Mouse (Mus musculus) heart, embryonic 10.5 days (tissue): ENCODE measurements around the gene Fa2h. TPM values are rescaled to one million over a fixed set of nuclear protein-coding genes. Genes with fewer than 3 reads are reported as not detected.

Experiments used
- DNase-seq: peaks from one replicate; pipeline ENCODE4 v3.0.0-alpha.2; 2017; ENCODE audit warnings: low spot score
- H3K27ac ChIP-seq: fragments of 300-500 bp; sonication (generic); 2 replicates; pipeline ENCODE4 v1.5.1; 2016; ENCODE audit warnings: mild to moderate bottlenecking
- H3K27me3 ChIP-seq: fragments of 300-500 bp; sonication (generic); 2 replicates; pipeline ENCODE4 v1.6.1; 2016; ENCODE audit warnings: mild to moderate bottlenecking; ENCODE audit not compliant: poor library complexity, insufficient read depth, severe bottlenecking
- H3K36me3 ChIP-seq: fragments of 300-500 bp; sonication (generic); 2 replicates; pipeline ENCODE4 v1.6.1; 2016; ENCODE audit warnings: mild to moderate bottlenecking, moderate library complexity
- H3K4me1 ChIP-seq: fragments of 300-500 bp; sonication (generic); 2 replicates; pipeline ENCODE4 v1.6.1; 2016; ENCODE audit warnings: mild to moderate bottlenecking
- H3K4me3 ChIP-seq: fragments of 300-500 bp; sonication (generic); 2 replicates; pipeline ENCODE4 v1.5.1; 2016; ENCODE audit warnings: mild to moderate bottlenecking, moderate library complexity
- H3K9me3 ChIP-seq: fragments of 300-500 bp; sonication (generic); 2 replicates; pipeline ENCODE4 v1.6.1; 2016; ENCODE audit warnings: mild to moderate bottlenecking, moderate library complexity
- WGBS: fragments of 180-500 bp; shearing (Covaris S2); methylation state at CpG from one replicate; pipeline ENCODE4 v1.1.7; 2016; 5-methylcytosine and 5-hydroxymethylcytosine counted together
- polyA plus RNA-seq: library from polyadenylated mRNA; unstranded; fragments of >200 nt; fragmentation: Nextera tagmentation; extraction: Ambion mirVana; gene quantifications from 2 replicates; pipeline ENCODE4 v1.2.1, GENCODE M21; 2016

Fa2h gene
- polyA plus RNA-seq, 1 experiment from 2014 or later: not detected

DNA sequence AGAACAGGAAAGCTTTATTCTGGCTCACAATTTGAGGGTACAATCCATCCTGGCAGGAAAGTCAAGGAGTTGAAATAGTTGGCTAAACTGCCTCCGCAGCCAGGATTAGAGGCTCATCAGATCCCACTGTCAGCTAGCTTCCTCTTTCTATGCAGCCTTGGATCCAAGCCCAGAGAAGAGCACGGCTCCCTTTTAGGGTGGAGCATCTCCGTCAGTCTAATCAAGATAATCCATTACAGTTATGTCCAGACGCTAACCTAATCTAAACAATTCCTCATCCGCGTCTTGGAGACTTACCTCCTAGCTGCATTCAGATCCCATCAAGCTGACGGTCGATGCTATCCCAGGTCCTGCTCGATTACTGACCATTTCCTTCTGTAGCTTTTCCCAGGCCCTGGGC, 7.7 kb downstream of the Fa2h start:
- Histone ChIP-seq H3K36me3 (no peaks in the 10 kb centered on the region), H3K9me3 (no peaks in the 10 kb centered on the region), H3K27ac (no peak overlapping the region), H3K27me3 (peaks cover 33% of the 10 kb centered on the region), H3K4me1 (no peaks in the 10 kb centered on the region), H3K4me3 (no peak overlapping the region)
- 61% methylated on average over 9 of the region's 9 CpGs for WGBS
- DNase-seq: no peak

DNA sequence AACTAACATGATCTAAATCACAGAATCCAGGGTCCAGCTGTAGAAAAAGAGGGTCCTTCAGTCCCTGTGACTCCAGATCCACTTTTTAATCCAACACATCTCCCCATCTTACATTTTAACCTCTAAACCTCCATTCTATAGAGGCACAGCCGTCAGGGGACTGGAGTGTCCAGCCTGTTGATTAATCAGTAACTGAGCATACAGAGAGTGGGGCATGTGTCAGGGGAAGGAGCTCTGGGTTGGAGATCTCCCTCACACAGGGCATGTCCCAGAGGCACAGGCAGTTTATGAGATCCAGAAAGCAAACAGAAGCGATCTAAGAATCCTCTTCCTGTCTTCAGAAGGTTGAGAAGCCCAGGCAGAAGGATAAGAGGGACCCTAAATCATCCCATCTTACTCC, 9.0 kb downstream of the Fa2h start:
- H3K4me3 ChIP-seq: no peak overlapping the region
- WGBS: 46% methylated on average over 2 of the region's 2 CpGs
- H3K27ac ChIP-seq: no peak overlapping the region
- H3K9me3 ChIP-seq: no peaks in the 10 kb centered on the region
- DNase-seq: no peak
- no peaks in the 10 kb centered on the region for H3K4me1 ChIP-seq
- no peaks in the 10 kb centered on the region for H3K36me3 ChIP-seq
- peaks cover 25% of the 10 kb centered on the region; the same call in 1 of the 2 replicates for H3K27me3 ChIP-seq

DNA sequence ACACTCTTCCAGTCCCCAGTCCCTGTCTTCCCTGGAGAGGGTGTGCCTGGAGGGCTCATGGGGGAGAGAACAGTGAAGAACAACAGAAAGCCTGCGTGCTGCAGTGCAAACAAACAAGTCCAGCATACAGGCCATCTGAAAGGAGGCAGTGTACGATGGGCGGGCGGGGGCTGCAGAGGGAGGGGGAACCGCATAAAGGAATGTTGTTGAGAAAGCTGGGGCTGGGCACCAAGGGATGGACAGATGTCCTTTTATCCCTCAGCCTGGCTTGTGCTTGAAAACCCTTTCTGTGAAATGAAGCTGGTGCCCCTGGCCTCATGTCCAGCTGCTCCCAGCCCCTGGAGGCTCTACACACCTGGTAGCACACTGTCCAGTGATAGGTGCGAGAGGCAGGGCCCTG, 18.4 kb downstream of the Fa2h start:
- WGBS: 61% methylated on average over 6 of the region's 6 CpGs
- Histone ChIP-seq H3K4me1 (0 out of 2 replicates have a peak, but pooled peaks cover 5% of the 10 kb centered on the region), H3K36me3 (no peaks in the 10 kb centered on the region), H3K4me3 (no peak overlapping the region), H3K27me3 (0 out of 2 replicates have a peak, but pooled peaks cover under 1% of the 10 kb centered on the region), H3K27ac (no peak overlapping the region), H3K9me3 (no peaks in the 10 kb centered on the region)
- no peak for DNase-seq

DNA sequence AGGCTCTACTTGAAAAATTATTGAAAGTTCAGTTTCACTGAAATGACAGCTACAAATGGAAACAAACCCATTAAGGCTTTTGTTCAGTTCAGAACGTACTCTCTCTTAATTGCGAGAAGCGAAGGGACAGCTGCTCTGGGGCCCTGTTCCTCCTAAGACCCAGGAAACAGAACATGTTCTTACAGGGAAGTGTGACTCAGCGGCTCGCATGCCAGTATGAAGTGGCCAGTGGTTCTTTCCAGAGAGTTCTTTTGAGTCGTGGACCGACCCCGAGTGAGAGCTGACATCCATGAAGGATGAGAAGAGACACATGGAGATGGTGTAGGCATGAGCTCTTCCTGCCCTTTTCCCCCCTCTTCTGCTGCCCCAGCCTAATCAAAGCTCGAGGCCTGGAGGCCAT, 23.9 kb downstream of the Fa2h start:
- no peak for DNase-seq
- WGBS: 72% methylated on average over 9 of the region's 9 CpGs
- Histone ChIP-seq H3K27me3 (peaks cover 14% of the 10 kb centered on the region), H3K9me3 (no peaks in the 10 kb centered on the region), H3K4me3 (no peak overlapping the region), H3K36me3 (no peaks in the 10 kb centered on the region), H3K27ac (no peak overlapping the region), H3K4me1 (0 out of 2 replicates have a peak, but pooled peaks cover 4% of the 10 kb centered on the region)

DNA sequence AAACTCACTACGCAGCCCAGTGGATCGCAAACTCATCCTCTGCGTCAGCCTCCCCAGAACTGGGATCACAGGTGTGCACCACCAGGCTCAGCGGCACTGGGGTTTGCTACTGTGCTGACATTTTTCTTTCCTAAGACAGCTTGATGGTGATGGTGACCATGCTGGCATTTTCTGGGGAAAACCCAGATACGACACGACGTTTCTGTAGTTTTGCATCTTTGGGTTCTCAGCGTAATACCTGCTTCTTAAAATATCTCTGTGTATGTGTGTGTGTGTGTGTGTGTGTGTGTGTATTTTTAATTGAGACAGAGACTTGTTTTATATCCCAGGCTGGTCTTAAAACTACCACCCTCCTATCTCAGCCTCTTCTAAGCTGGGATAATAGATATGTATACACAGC, 26.3 kb downstream of the Fa2h start:
- H3K27ac ChIP-seq: peak overlapping the region; percentile 5; the same call in 1 of the 2 replicates
- peak overlapping the region; percentile 25; the same call in 1 of the 2 replicates for H3K4me3 ChIP-seq
- WGBS: 73% methylated on average over 8 of the region's 8 CpGs

DNA sequence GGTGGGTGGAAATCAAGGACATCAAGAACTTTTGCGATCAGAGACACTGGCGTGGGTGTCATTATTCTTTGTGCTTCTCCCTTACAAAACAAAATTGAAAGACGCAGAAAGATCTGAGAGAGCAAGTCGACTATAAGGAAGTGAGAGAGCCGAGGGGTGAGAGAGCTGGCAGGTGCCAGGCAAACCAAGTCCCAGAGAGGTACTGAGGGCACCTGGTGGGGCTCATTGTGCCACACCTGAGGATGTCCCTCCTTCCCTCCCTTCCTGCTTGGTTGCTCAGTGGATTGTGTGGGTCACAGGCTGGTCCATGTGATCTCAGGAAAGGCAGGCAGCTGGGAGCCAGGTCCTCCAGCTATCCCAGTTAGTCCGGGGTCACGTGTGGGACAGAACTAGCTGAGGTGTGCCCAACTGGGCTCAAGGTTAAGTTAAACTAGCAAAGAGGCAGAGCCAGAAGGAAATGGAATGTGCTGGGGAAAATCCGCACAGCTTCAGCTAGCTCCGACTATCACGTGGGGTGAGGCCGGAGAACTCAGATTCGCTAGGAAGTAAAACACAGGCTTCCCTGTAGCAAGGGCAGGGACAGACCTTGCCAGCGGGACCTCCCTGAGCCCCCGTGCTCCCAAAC, 26.9 kb downstream of the Fa2h start:
- no peak for DNase-seq
- Histone ChIP-seq H3K4me3 (peak overlapping the region; percentile 25; the same call in 1 of the 2 replicates), H3K9me3 (no peaks in the 10 kb centered on the region), H3K36me3 (no peaks in the 10 kb centered on the region), H3K4me1 (0 out of 2 replicates have a peak, but pooled peaks cover 4% of the 10 kb centered on the region), H3K27me3 (peaks cover 21% of the 10 kb centered on the region), H3K27ac (peak overlapping the region; percentile 5; the same call in 1 of the 2 replicates)
- 41% methylated on average over 14 of the region's 14 CpGs for WGBS

More for the DNA sequence above, 26.3 kb downstream of the Fa2h start:
- Histone ChIP-seq H3K9me3 (no peaks in the 10 kb centered on the region), H3K27me3 (peaks cover 21% of the 10 kb centered on the region), H3K36me3 (no peaks in the 10 kb centered on the region), H3K4me1 (0 out of 2 replicates have a peak, but pooled peaks cover 4% of the 10 kb centered on the region)
- no peak for DNase-seq

DNA sequence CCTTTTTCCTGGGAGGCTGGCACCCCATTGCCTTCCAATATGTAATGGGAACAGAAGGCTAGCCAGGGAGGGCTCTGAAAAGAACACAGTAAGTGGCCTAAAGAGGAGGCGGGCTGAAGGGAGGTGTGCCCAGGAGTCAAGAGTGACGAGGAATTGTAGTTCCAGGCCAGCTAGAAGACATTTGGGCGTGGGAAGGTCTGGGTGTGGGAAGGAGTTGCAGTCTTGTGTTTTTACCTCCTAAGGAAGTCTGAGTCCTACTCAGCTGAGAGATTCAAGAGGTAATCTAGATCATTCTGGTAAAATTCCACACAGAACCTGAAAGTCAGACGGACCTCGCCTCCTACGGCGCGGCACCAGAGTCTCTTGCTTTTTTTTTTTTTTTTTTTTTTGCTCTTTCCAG, 30.1 kb downstream of the Fa2h start:
- no peak for DNase-seq
- Histone ChIP-seq H3K4me1 (peaks cover 11% of the 10 kb centered on the region), H3K27me3 (peaks cover 35% of the 10 kb centered on the region), H3K27ac (no peak overlapping the region), H3K4me3 (no peak overlapping the region), H3K9me3 (no peaks in the 10 kb centered on the region), H3K36me3 (no peaks in the 10 kb centered on the region)
- 74% methylated on average over 8 of the region's 8 CpGs for WGBS

DNA sequence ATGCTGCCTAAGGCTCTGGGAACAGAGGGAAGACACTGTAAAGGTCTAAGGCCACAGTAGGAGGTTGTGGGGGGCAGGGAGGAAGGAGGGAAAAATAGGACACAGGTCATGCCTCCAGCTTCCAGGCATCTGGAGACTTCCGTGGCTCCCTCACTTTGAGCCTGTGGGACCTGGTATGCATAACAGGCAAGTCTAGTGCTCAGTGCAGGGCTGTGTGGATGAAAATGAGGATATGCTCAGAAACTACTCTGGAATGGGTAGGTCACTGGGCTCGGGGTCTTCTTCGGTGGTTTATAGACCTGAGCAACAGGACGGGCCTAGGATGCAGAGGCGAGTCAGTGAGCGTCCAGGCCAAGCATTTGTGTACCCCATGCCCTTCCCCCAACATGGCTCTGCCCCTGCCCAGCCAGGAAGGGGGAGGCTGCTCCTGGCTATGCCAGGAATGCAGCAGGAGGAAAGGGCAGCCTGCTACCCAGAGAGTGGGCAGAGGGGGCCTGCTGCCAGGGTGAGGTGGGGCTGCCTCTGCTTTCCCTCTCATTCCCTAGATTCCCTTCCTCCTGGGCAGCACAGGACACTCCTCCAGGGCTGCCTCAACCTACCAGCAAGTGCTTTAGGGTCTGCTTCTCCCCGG, 32.9 kb downstream of the Fa2h start:
- DNase-seq: no peak
- peaks cover 7% of the 10 kb centered on the region for H3K4me1 ChIP-seq
- H3K27me3 ChIP-seq: peaks cover 25% of the 10 kb centered on the region
- no peaks in the 10 kb centered on the region for H3K36me3 ChIP-seq
- no peaks in the 10 kb centered on the region for H3K9me3 ChIP-seq
- 51% methylated on average over 7 of the region's 7 CpGs for WGBS
- no peak overlapping the region for H3K27ac ChIP-seq
- H3K4me3 ChIP-seq: no peak overlapping the region

DNA sequence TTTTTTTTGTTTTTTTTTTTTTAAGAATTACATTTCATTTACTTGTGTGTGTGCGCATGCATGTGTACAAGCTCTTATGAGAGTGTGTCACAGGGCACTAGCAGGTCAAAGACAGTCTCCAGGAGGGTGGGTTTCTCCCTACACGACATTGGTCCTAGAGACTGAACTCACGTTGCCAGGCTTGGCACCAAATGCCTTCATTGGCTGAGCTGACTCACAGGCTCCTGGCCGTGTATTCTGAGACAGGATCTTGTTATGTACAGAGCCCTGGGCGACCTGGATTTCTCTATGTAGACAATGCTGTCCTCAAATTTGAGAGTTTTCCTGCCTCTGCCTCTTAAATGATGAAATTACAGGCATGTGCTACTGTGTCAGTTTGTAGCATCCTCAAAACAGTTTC, 33.7 kb downstream of the Fa2h start:
- WGBS: 70% methylated on average over 5 of the region's 5 CpGs
- H3K27ac ChIP-seq: no peak overlapping the region
- H3K4me3 ChIP-seq: no peak overlapping the region
- no peaks in the 10 kb centered on the region for H3K36me3 ChIP-seq
- no peak for DNase-seq
- no peaks in the 10 kb centered on the region for H3K9me3 ChIP-seq
- H3K4me1 ChIP-seq: peaks cover 7% of the 10 kb centered on the region
- peaks cover 20% of the 10 kb centered on the region; the same call in 1 of the 2 replicates for H3K27me3 ChIP-seq

DNA sequence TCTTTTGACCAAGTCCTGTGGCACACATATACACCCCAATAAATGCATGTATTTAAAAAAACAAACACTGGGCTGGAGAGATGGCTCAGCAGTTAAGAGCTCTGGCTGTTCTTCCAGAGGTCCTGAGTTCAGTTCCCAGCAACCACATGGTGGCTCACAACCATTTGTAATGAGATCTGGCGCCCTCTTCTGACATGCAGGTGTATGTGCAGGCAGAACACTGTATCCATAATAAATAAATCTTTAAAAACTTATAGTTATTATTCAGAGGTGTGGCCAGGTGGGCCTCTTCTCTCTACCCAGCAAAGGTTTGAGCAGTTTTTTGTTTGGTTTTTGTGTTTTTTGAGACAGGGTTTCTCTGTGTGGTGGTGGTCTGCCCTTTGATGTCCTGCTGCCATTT, 34.7 kb downstream of the Fa2h start:
- H3K4me3 ChIP-seq: no peak overlapping the region
- WGBS: 54% methylated on average over 1 of the region's 1 CpGs
- no peaks in the 10 kb centered on the region for H3K9me3 ChIP-seq
- no peak overlapping the region for H3K27ac ChIP-seq
- peaks cover 7% of the 10 kb centered on the region for H3K4me1 ChIP-seq
- DNase-seq: no peak
- H3K27me3 ChIP-seq: peaks cover 15% of the 10 kb centered on the region; the same call in 1 of the 2 replicates
- H3K36me3 ChIP-seq: no peaks in the 10 kb centered on the region

DNA sequence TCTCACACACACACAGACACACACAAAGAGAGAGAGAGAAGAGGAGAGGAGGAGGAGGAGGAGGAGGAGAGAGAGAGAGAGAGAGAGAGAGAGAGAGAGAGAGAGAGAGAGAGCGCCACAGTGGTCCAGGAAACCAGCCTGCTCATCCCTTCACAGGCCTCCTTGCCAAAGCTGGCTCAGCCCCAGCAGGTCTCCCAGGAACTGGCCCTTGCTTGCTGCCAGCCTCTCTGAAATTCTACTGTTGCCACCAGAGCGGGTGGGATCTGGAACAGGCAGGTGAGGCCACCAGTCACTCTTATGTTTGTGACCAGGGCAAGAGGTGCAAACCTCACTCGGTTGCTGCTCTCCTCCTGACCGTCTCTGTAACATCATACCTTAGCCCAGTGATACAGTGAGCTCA, 36.2 kb downstream of the Fa2h start:
- Histone ChIP-seq H3K4me3 (no peak overlapping the region), H3K27me3 (peaks cover 14% of the 10 kb centered on the region; the same call in 1 of the 2 replicates), H3K36me3 (no peaks in the 10 kb centered on the region), H3K27ac (no peak overlapping the region), H3K4me1 (peaks cover 7% of the 10 kb centered on the region), H3K9me3 (no peaks in the 10 kb centered on the region)
- WGBS: 85% methylated on average over 4 of the region's 4 CpGs
- no peak for DNase-seq

DNA sequence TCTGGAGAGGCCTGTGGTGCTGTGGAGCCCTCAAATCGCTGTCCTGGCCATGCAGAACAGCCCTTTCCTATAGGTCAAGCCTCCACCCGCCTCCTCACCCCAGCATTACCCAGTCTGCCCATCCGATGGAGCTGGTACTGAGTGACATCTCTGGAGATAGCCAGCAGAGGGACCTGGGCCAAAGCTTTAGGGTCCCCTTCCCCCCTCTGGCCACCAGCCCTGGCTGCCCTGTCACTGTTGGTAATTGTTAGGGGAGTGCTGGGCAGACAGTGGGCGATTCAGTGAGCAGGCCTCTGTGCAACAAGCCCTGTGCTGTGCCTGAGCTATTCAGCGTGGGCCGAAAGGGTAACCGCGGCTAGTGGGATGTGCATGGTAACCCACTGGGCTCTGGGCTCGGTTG, 40.1 kb downstream of the Fa2h start:
- H3K27ac ChIP-seq: no peak overlapping the region

DNA sequence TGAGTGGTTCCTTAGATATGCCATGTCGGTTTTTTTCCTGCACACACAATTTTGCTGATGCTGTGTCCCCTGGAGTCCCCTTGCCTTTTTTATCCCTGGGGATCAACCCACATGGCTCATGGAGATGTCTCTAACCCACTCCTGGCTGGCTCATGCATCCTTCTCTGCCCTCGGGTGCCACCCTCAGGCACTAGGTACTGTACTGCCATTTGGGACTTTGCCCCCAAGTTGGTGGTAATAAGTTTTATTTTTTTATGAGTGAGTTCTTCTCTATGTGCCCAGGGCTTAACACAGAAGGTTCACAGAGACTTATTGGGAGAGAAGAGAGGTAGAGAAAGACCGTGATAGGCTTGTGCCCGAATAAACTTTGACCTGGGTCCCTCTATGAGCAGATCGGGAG, 41.3 kb downstream of the Fa2h start:
- Histone ChIP-seq H3K27me3 (0 out of 2 replicates have a peak, but pooled peaks cover 4% of the 10 kb centered on the region), H3K27ac (no peak overlapping the region), H3K4me3 (no peak overlapping the region), H3K9me3 (no peaks in the 10 kb centered on the region), H3K36me3 (no peaks in the 10 kb centered on the region), H3K4me1 (no peaks in the 10 kb centered on the region)
- DNase-seq: no peak
- 75% methylated on average over 5 of the region's 5 CpGs for WGBS

More for the DNA sequence above, 40.1 kb downstream of the Fa2h start:
- 78% methylated on average over 9 of the region's 9 CpGs for WGBS
- DNase-seq: no peak
- no peaks in the 10 kb centered on the region for H3K4me1 ChIP-seq
- no peaks in the 10 kb centered on the region for H3K36me3 ChIP-seq
- no peaks in the 10 kb centered on the region for H3K27me3 ChIP-seq
- H3K9me3 ChIP-seq: no peaks in the 10 kb centered on the region
- H3K4me3 ChIP-seq: no peak overlapping the region
